30 mouse cellular contexts compared by ENCODE assay signal in genomic region chr3:147041201-147041600, GRCm38 (mm10).
"Had no signal": no experiment of that assay in that cellular context is flagged by ENCODE, and none has a peak within 500 bp of the region (broad histone marks: within the 10 kb centered on the region; RNA-seq: fewer than 3 reads in every experiment).

No protein-coding gene starts in this region.

- ATAC-seq: liver, embryonic 12.5 days; liver, postnatal 0 days; midbrain, embryonic 13.5 days; midbrain, embryonic 15.5 days; midbrain, embryonic 16.5 days had no signal

- DNase-seq: left cerebral cortex, postnatal 4 days; liver; liver, embryonic 13.5 days; liver, postnatal 0 days; lung, adult 18-20 months; lung, adult 2 months; lung, embryonic 14.5 days; lung, postnatal 14 days; lung, postnatal 36 days; lung, postnatal 4 days; midbrain, embryonic 14.5 days had no signal

- H3K4me2 ChIP-seq: limb, embryonic 12.5 days; limb, embryonic 13.5 days; limb, embryonic 15.5 days; liver, embryonic 11.5 days; liver, embryonic 12.5 days; liver, embryonic 13.5 days; liver, embryonic 15.5 days; lung, embryonic 14.5 days; lung, embryonic 15.5 days; midbrain, embryonic 11.5 days; midbrain, embryonic 12.5 days; midbrain, embryonic 13.5 days; midbrain, embryonic 15.5 days; neural tube, embryonic 12.5 days had no signal

- H3K9ac ChIP-seq: limb, embryonic 12.5 days; limb, embryonic 13.5 days; limb, embryonic 15.5 days; liver, embryonic 12.5 days; liver, embryonic 13.5 days; liver, embryonic 14.5 days; liver, embryonic 15.5 days; liver, postnatal 0 days; lung, embryonic 14.5 days; lung, embryonic 15.5 days; midbrain, embryonic 12.5 days; midbrain, embryonic 13.5 days; midbrain, embryonic 15.5 days; neural tube, embryonic 12.5 days had no signal

- H3K36me3 ChIP-seq: limb, embryonic 10.5 days; limb, embryonic 12.5 days; limb, embryonic 13.5 days; limb, embryonic 15.5 days; liver, embryonic 12.5 days; liver, embryonic 13.5 days; liver, embryonic 15.5 days; lung, embryonic 15.5 days; midbrain, embryonic 10.5 days; midbrain, embryonic 12.5 days; midbrain, embryonic 13.5 days; midbrain, embryonic 15.5 days; neural tube, embryonic 12.5 days had no signal

- H3K4me3 ChIP-seq: limb, embryonic 10.5 days; limb, embryonic 12.5 days; limb, embryonic 13.5 days; limb, embryonic 15.5 days; liver, embryonic 12.5 days; liver, embryonic 13.5 days; liver, embryonic 15.5 days; lung, embryonic 15.5 days; megakaryocyte, embryonic 14.5 days; midbrain, embryonic 10.5 days; midbrain, embryonic 12.5 days; midbrain, embryonic 13.5 days; midbrain, embryonic 15.5 days; myocyte; neural tube, embryonic 12.5 days had no signal

- H3K27me3 ChIP-seq: limb, embryonic 12.5 days; limb, embryonic 13.5 days; limb, embryonic 15.5 days; liver, embryonic 12.5 days; liver, embryonic 13.5 days; liver, embryonic 15.5 days; lung, embryonic 15.5 days; megakaryocyte, embryonic 14.5 days; midbrain, embryonic 12.5 days; midbrain, embryonic 13.5 days; midbrain, embryonic 15.5 days; neural tube, embryonic 12.5 days had no signal

- H3K4me1 ChIP-seq: limb, embryonic 10.5 days; limb, embryonic 12.5 days; limb, embryonic 13.5 days; limb, embryonic 15.5 days; liver, embryonic 12.5 days; liver, embryonic 13.5 days; liver, embryonic 15.5 days; megakaryocyte, embryonic 14.5 days; midbrain, embryonic 10.5 days; midbrain, embryonic 12.5 days; midbrain, embryonic 13.5 days; midbrain, embryonic 15.5 days; neural tube, embryonic 12.5 days had no signal

- H3K27ac ChIP-seq: limb, embryonic 10.5 days; limb, embryonic 12.5 days; limb, embryonic 13.5 days; limb, embryonic 15.5 days; liver, embryonic 12.5 days; liver, embryonic 13.5 days; liver, embryonic 14.5 days; liver, embryonic 15.5 days; lung, embryonic 15.5 days; macrophage; midbrain, embryonic 10.5 days; midbrain, embryonic 12.5 days; midbrain, embryonic 13.5 days; midbrain, embryonic 15.5 days; neural tube, embryonic 12.5 days had no signal

- H3K9me3 ChIP-seq: limb, embryonic 10.5 days; limb, embryonic 12.5 days; limb, embryonic 13.5 days; limb, embryonic 15.5 days; liver, embryonic 12.5 days; liver, embryonic 13.5 days; liver, embryonic 15.5 days; lung, embryonic 15.5 days; midbrain, embryonic 10.5 days; midbrain, embryonic 12.5 days; midbrain, embryonic 13.5 days; midbrain, embryonic 15.5 days; neural tube, embryonic 12.5 days had no signal
